Mouse (Mus musculus) embryo, embryonic 11.5 days (tissue): ENCODE data around the gene Gm5431.
"Not testable (repeated sequence)": the region's sequence is repeated elsewhere in the genome, so short reads cannot be mapped to it uniquely, and the experiment has no call there.

Experiments used
- DNase-seq: peaks from one replicate; pipeline ENCODE4 v3.0.0-alpha.2; 2012; ENCODE audit warnings: low read depth, low spot score

Gm5431 gene

DNA sequence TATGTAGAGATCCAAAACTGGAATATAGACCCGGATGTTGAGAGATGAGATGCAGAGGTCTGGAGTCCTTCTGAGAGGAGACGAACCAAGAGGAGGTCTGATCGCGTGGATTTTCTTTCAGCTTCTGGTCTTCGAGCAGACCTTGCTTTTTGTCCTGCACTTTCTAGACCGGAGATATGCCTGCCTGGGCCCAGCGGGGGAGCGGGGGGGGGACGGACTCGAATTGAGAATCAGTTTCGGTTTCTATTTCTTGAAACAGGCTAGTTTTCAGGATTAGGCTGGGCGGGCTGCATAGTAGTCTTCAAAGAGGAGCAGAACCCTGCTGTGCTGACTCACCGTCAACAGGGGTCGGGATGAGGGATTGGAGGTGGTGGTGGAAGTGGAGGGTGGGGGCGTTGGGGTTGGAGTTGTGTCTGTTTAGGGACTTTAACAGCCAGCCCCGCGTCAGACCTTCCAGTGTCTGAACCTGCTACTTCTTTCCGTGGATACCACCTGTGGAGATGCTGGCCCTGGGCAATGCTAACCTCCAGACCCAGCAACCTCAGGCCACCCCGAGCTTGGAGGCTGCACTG, 30.7 kb downstream of the Gm5431 start, which contains the start of gene Irgm1:
Irgm1 (minus strand) TSS at position 483 of the 572 bp plus-strand sequence.
- no peak for DNase-seq

DNA sequence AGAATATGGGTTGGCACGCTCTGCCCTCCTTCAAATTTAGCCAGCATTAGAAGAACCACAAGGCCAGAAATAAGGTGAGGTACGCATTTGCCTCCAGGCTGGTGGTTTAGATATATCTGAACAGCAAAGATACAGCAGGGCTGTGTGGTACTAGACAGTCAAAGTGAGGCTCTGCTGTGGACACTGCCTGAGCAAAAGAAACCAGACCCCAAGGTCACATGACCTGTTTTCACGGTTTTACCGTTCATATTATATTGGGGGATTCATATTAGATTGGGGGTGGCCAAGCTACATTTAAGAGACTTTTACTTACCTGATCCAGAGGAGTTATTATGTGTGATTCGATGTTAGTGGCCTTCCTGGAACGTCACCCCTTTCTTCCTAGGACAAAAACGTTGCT, 31.2 kb downstream of the Gm5431 start:
- DNase-seq = no peak

DNA sequence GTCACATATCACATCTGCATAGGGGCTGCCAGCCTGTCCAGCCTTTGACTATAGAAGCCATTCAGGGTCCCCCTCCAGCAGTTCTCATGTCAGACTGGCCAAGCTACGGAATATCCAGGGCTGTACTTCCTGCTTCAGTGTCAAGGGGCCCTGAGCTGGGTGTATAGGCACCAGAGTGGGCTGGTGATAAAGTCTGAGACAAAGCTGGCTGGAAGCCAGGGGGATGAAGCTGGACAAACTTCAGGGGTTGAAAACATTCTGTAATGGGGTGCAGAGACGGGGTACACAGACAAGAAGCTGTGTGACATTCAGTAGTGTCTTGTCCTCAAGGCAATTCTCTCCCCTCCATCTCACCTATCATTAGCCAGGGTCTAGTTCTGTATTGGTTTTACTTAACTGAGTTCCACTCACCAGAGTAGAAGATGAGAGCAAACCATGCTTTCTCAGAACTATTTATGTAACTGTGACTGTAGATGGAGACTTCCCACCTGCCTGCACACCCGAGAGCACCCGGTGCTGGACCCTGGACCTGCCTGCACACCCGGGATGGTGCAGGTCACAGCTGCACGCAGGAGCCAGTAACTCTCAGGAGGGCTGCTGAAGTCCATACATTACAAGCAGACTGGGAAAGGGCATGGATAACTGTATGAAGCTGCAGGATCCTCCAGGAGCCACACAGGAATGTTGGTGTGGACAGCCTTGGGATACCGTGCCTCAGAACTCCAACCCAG, 32.5 kb downstream of the Gm5431 start:
- no peak for DNase-seq

DNA sequence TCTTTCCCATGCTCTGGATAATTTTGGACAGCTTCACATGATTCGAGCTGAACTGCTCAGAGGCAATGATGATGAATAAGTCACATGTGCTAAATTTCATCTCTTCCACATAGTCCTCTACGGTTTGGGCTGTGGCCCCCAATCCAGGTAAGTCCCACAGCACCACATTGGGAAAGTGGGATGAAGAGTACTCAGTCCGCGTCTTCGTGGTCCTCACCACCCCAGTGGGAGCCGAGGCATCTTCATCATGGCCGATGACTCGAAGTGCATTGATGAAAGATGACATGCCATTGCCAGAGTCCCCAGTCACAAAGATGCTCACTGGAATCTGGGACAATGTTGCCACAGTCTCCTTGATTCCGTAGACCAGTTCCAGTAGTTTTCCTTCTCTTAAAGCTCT, 35.5 kb downstream of the Gm5431 start:
- no peak for DNase-seq

DNA sequence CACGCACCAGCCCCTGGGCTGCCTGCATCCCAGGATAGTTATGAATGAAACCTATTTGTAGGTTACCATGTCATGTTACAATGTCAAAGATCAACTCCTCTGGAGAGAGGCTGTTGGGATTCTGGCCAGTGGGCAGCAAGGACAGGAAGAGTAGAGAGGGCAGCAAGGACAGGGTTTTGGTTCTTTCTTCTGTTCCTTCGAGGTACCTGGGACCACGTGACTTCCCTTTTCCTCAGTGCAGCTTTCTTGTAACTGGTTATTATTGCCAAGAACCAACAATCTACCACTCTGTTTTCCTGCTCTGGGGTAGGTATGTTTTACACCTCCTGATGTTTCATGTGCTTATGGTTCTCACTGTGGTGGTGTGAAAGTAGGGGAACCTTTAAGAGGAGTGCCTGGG, 38.2 kb downstream of the Gm5431 start:
- no peak for DNase-seq

DNA sequence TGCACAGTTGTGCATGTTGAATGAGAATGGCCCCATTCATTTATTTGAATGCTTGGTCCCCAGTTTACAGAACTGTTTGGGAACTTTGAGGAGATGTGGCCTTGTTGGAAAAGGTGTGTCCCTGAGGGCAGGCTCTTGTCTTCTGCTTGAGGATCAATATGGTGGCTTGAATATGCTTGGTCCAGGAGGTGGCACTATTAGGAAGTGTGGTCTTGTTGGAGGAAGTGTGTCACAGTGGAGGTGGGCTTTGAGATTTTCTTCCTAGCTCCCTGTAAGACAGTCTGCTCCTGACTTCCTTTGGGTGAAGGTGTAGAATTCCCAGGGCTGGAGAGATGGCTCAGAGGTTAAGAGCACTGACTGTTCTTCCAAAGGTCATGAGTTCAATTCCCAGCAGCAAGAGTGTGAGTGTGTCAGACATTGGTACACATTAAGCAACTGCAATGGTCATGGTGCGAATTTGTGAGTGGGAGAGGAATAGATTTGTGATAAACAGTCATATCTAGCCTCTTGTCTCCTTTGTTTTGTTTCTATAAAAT, 39.2 kb downstream of the Gm5431 start:
- no peak for DNase-seq

DNA sequence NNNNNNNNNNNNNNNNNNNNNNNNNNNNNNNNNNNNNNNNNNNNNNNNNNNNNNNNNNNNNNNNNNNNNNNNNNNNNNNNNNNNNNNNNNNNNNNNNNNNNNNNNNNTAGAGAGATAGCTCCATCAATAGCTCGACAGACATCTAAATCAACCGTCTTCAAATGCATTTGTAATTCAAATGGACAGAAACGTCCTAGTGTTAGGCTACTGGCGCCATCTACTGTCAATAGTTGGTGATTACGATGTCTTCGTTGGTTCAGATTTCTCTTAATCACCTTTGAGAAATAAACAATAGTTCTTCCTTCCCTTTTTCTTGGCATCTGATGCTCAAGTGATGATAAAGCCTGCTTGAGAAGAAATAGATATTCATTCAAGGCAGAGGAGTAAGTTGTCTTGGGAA, 43.0 kb downstream of the Gm5431 start:
- DNase-seq = no peak

DNA sequence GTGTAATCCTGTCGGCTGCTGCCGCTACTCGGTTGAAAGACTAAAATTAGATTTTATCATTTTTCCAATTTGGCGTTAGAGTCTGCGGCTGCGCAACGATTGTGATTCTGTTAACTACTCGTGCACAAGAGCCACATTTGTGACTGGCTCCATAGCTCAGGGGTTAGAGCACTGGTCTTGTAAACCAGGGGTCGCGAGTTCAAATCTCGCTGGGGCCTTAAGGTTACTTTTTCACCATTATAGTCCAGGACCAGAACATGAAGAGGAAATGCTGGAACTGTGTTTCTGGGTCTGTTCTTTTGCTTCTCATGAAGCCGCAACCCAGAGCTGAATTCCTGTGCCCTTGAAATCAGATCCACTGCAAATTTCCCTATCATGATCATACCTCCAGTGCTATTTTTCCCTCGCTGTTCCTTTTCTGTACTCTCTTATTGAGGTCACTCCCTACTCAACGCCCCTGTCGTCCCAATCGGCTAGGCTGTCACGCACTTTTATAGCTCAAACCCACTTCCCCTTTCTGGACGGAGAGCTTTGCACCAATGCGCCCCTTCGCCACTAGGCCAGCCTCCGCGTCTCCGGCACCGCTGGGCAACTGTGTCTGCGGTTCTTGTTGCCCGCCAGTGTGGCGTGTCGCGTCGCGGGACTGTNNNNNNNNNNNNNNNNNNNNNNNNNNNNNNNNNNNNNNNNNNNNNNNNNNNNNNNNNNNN, 48.4 kb downstream of the Gm5431 start:
- DNase-seq = peak; percentile 71

DNA sequence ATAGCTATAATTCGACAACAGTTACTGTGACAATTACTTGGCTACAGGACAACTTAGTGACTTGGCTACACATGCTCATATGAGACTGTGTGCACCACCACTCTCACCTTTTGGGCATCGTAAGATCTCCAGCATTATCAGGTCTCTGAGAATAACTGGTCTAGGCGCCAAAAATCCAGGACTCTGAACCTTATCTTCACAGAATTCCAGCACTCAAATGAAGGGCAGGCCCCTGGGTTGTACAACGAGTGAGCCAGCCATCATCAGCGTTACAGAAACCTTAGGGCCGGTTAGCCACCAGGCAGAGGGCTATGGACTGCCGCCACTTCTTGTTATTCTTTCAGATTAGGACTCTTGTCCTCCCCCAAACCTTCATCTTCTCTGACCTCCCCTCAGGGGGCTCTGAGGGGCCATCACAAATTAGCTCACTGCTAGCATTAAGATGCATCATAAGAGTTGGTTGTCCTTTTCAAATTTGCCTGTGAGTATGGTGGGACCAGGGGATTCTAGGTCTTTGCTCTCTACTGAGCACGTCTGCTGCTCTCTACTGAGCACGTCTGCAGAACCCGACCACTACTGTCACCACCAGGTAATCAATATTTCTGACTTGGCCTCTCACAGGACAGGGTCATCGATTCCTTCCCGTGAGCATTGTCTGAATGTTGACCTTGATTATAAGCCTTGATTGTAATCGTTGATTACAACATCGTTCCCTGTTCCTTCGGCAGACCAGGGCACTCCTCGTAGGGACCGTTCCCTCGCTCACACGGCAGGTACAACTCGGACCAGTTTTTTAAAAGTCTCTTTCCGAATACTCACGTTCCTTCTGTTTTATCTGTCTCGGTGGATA, 49.2 kb downstream of the Gm5431 start:
- DNase-seq = no peak

DNA sequence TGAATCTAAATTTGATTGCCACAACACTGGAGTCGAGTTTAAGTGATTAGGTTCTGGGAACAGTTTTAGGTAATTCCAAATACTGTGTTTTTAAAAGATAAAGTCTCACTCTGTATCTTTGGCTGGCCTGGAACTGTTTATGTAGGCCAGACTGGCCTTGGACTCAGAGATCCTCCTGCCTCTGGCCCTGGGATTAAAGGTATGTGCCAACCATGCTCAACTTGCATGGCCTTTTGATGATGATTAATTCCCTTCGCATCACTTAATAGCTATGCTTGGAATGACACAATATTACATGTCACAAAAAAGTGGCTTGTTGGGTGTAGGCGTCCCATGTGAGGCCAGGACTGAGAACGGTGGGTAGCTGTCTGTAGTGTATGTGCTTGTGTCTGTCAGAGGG, 49.8 kb downstream of the Gm5431 start:
- DNase-seq = no peak

DNA sequence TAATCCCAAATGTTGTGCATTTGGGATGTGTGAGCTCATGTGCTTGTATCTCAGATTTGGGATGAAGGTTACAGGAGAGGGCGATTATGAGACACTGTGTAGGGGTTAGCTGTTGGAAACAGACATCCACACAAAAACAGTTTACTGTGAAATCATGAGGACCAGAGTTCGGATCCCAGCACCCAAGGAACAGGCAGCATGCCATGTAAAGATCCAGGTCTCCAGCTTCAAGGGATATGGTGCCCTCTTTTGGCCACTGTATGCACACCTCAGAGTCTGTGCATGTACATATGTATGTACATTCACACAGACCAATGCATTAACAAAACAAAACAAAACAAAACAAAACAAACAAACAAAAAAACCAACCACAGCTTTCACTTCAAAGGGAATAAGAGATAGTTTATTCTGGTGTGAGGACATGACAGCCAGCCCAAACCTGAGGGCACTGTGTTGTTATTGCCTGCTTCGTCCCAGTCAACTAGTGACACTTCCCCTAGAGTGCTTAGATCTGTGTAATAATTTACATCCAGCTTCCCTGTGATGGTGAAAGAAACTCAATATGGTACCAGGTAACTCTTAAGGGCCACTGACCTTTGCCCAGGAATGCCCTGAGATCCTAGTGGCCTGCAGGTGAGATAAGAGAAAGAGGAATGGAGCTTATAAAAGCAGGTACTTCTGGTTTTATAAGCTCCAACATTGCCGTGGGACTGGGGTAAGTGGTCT, 50.6 kb downstream of the Gm5431 start:
- DNase-seq = no peak

DNA sequence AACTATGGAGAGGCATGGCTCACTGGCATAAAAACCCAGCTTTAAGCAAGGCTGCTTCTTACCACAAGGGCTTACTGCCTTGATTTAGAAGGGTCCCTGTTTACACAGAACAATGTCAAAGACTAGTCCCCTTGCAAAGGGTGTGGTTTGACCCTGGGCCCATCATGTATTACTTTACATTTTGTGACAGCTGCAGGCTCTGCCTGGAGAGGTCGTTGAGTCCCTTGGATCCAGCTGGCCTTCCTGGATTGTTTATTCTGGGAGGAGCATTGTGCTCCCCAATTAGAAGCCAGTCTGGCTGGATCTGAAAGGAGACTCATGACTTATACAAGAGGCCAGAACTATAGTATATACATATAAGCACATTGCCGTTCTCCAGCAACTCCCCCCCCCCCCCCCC, 51.8 kb downstream of the Gm5431 start:
- no peak for DNase-seq

DNA sequence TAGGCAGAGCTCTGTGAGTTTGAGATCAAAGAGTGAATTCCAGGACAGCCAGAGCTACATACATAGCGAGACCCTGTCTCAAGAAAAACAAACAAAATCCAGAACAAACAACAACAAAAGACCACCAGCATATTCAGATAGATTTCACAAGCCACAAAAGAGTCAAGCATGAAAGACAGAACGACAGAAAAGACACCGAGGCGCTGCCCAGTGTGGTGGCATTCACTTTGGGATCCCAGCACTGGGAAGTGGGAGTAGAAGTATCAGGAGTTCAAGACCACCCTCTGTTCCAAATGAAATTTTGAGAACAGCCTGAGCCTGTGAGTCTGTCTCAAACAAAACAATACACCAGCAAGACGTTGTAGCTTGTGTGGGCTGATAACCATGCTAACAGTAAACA, 55.1 kb downstream of the Gm5431 start:
- no peak for DNase-seq

DNA sequence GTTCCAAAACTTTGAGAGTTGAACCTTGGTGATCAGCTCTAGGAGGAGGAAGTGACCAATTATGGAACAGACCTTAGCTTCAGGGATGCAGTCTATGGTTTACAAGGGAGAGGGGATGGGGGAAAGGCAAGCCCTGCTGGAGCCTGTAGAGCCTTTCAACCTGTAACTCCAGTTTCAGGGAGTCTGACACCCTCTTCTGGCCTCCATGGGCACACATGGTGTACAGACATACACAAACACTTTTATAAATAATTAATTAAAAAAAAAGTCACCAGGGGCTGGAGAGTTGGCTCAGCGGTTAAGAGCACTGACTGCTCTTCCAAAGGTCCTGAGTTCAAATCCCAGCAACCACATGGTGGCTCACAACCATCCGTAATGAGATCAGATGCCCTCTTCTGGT, 55.7 kb downstream of the Gm5431 start:
- not testable (repeated sequence) for DNase-seq

DNA sequence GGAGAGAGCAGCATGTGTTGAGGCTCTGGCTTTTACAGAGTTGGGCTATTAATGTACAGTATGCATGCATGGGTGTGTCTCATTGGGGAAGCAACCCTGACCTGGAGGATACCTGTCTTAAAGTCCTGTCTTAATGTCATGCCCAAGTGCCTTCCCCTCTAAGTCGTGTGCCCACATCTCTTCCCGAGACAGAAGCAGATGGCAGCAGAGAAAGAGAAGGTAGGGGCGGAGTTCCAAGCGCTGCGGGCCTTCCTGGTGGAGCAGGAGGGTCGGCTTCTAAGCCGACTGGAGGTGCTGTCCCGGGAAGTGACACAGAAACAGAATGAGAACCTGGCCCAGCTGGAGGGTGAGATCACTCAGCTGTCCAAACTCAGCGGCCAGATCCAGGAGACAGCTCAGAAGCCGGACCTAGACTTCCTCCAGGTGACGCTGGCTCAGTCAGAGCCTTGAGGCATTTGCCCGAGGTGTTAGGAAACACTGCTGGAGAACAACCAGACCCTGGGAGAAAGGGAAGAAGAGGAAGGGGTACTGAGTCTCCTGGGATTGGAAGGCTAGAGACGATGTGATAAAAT, 56.7 kb downstream of the Gm5431 start:
- no peak for DNase-seq

DNA sequence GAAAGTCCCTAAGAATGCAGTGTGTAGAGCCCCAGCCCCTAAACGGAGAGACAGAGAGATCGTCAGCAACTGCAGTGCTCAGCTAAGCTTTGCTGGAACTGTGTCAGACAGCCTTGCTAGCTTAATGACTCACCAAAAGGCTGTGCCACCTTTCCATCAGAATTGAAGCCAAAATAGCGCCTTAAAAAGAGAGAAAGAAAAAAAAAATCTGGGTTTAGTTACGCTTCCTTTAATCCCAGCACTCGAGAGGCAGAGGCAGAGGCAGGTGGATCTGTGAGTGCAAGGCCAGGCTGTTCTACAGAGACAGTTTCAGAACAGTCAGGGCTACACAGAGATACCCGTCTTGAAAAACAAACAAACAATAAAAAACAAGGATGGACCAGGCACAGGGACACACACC, 57.7 kb downstream of the Gm5431 start:
- DNase-seq = no peak

DNA sequence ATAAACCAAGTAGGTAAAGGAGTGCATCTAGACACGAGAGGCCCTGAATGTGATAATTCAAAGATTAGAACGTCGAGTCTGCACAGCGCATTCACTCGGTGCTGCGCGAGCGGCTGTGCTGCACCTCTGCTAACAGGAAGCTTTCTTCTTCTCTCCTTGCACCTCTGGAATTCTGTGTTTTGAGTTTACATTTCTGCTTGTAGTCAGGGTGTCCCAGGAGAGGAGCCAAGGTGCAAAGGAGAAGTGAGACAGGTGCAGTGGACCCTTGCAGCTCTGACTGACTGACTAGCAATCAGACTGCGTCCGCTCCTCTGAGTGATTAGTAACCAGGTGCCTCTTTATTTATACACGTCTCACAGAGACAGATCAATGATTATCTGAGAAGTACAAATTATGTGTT, 58.8 kb downstream of the Gm5431 start:
- DNase-seq = no peak

DNA sequence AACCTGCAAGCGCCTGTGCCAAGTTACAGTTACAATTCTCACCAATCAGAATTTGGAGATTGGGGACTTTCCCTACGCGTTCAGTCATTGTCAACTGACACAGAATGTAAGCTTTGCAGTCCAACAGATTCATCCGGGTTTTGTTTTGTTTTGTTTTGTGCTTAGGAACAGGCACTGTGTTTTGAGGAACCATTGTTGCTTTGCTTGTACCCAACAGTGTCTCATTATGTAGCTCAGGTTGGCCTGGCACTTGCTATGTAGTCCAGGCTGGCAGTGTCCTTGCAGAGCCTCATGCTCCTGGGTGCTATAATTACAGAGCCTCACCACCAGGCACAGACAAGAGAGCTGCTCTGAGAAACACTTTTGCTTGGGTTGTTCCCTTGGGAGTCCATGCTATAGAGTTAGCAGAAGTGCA, 59.6 kb downstream of the Gm5431 start:
- no peak for DNase-seq

DNA sequence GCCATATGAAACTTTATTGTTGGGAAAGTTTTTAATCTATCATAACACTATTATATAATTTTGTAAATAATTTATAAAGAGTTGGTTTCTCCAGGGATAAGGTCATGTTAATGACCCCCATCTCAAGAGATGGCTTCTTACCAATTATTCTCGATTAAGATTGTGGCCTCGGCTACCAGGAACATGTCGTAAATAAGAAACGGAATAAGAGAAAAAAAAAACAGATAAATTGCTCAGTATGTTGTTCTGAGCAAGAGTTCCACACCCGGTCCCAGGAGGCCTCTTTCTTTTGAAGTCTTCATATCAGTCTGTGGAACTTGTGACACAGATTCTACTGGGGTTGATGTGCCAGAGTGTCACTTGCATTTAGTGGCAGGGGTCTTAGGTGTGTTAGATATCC, 60.8 kb downstream of the Gm5431 start:
- DNase-seq = no peak

DNA sequence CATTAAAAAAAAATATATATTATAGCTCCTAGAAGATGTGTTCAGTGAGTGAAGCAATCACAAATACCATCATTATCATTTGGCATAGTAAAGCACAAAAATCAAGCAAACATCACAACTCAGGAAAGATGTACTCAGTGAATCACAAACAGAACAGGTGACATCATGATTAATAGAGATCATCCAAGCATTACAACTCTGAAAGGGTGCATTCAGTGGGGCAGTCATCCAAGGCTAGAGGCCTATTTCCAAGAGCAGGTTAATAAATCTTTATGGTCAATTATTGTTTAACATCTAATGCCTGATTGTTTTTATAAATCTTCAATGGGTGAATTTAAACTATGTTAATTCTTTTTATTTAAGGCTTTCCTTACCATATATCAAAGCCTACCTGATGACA, 61.2 kb downstream of the Gm5431 start:
- no peak for DNase-seq
